Mouse (Mus musculus) kidney, embryonic 14.5 days (tissue): Measurements from ENCODE around the gene Itch. TPM values are rescaled to one million over a fixed set of nuclear protein-coding genes. Genes with fewer than 3 reads are reported as not detected.
"Not testable (repeated sequence)": the region's sequence is repeated elsewhere in the genome, so short reads cannot be mapped to it uniquely, and the experiment has no call there.

Experiments
- ATAC-seq: fragments of 200-750 bp; cut with Nextera tagmentation; 2 replicates; pipeline ENCODE4 v1.8.0; 2017; ENCODE audit warnings: moderate number of reproducible peaks, mild to moderate bottlenecking, moderate TSS enrichment, moderate library complexity; ENCODE audit not compliant: low FRiP score, low TSS enrichment
- H3K27ac ChIP-seq: fragments of 300-500 bp; sonication (generic); 2 replicates; pipeline ENCODE4 v1.5.1; 2014; ENCODE audit warnings: low read depth, mild to moderate bottlenecking, low read length, moderate library complexity, mixed read lengths
- H3K27me3 ChIP-seq: fragments of 300-500 bp; sonication (generic); 2 replicates; pipeline ENCODE4 v1.6.1; 2014; ENCODE audit warnings: mild to moderate bottlenecking, low read length; ENCODE audit not compliant: control insufficient read depth, insufficient read depth
- H3K36me3 ChIP-seq: fragments of 300-500 bp; sonication (generic); 2 replicates; pipeline ENCODE4 v1.6.1; 2014; ENCODE audit warnings: low read length, mixed read lengths; ENCODE audit not compliant: control insufficient read depth, insufficient read depth
- H3K4me1 ChIP-seq: fragments of 300-500 bp; sonication (generic); 2 replicates; pipeline ENCODE4 v1.6.1; 2014; ENCODE audit warnings: low read length, mixed read lengths; ENCODE audit not compliant: control insufficient read depth, insufficient read depth
- H3K4me2 ChIP-seq: fragments of 300-500 bp; sonication (generic); replicated peaks from 2 replicates; pipeline ENCODE4 v1.6.1; 2014; ENCODE audit warnings: low read depth, mild to moderate bottlenecking, low read length
- H3K4me3 ChIP-seq: fragments of 300-500 bp; sonication (generic); 2 replicates; pipeline ENCODE4 v1.5.1; 2014; ENCODE audit warnings: mild to moderate bottlenecking, low read length
- H3K9ac ChIP-seq: fragments of 300-500 bp; sonication (generic); 2 replicates; pipeline ENCODE4 v1.6.1; 2014; ENCODE audit warnings: low read depth, mild to moderate bottlenecking, low read length, moderate library complexity
- H3K9me3 ChIP-seq: fragments of 300-500 bp; sonication (generic); 2 replicates; pipeline ENCODE4 v1.6.1; 2016; ENCODE audit warnings: low read length; ENCODE audit not compliant: control insufficient read depth
- WGBS: fragments of 180-500 bp; shearing (Covaris S2); extraction: QIAGEN DNeasy Blood & Tissue Kit; methylation state at CpG from one replicate; pipeline ENCODE4 v1.1.7; 2014; 5-methylcytosine and 5-hydroxymethylcytosine counted together
- polyA plus RNA-seq: library from polyadenylated mRNA; unstranded; fragments of >200 nt; fragmentation: Nextera tagmentation; extraction: Ambion mirVana; gene quantifications from 2 replicates; pipeline ENCODE4 v1.2.1, GENCODE M21; 2014

Gene Itch
- polyA plus RNA-seq, 1 experiment from 2014 or later = 63.6 TPM

- Histone ChIP-seq H3K36me3 (no peaks in the 10 kb centered on the region), H3K4me1 (no peaks in the 10 kb centered on the region), H3K4me3 (no peak overlapping the region), H3K27ac (no peak overlapping the region), H3K4me2 (no peak overlapping the region), H3K9ac (no peak overlapping the region), H3K9me3 (no peaks in the 10 kb centered on the region), H3K27me3 (no peaks in the 10 kb centered on the region)
- WGBS = 64% methylated on average over 7 of the region's 7 CpGs
- ATAC-seq = no peak
Measured at GRCm38 (mm10) chr2:155099421-155099820, 33.9 kb upstream of the Itch start.

GRCm38 (mm10) chr2:155099994-155100795 is 33.1 kb upstream of the Itch start:
- Histone ChIP-seq H3K4me1 (no peaks in the 10 kb centered on the region), H3K9me3 (no peaks in the 10 kb centered on the region), H3K27ac (no peak overlapping the region), H3K9ac (no peak overlapping the region), H3K4me2 (no peak overlapping the region), H3K36me3 (no peaks in the 10 kb centered on the region), H3K4me3 (no peak overlapping the region), H3K27me3 (no peaks in the 10 kb centered on the region)
- no peak for ATAC-seq
- 70% methylated on average over 14 of the region's 14 CpGs for WGBS

- no peak overlapping the region for H3K4me3 ChIP-seq
- H3K9ac ChIP-seq = no peak overlapping the region
- 52% methylated on average over 3 of the region's 3 CpGs for WGBS
- no peaks in the 10 kb centered on the region for H3K9me3 ChIP-seq
- H3K4me2 ChIP-seq = no peak overlapping the region
- H3K27me3 ChIP-seq = no peaks in the 10 kb centered on the region
- no peaks in the 10 kb centered on the region for H3K36me3 ChIP-seq
- H3K4me1 ChIP-seq = no peaks in the 10 kb centered on the region
- H3K27ac ChIP-seq = no peak overlapping the region
- no peak for ATAC-seq
Measured at GRCm38 (mm10) chr2:155100796-155101259, 32.5 kb upstream of the Itch start.

GRCm38 (mm10) chr2:155101761-155102181 is 31.5 kb upstream of the Itch start:
- WGBS = 50% methylated on average over 6 of the region's 6 CpGs
- Histone ChIP-seq H3K36me3 (no peaks in the 10 kb centered on the region), H3K4me3 (no peak overlapping the region), H3K9me3 (no peaks in the 10 kb centered on the region), H3K4me2 (no peak overlapping the region), H3K9ac (no peak overlapping the region), H3K27ac (no peak overlapping the region), H3K4me1 (no peaks in the 10 kb centered on the region), H3K27me3 (no peaks in the 10 kb centered on the region)
- ATAC-seq = no peak

GRCm38 (mm10) chr2:155103607-155104006 is 29.7 kb upstream of the Itch start:
- Histone ChIP-seq H3K4me1 (no peaks in the 10 kb centered on the region), H3K36me3 (no peaks in the 10 kb centered on the region), H3K4me3 (no peak overlapping the region), H3K9ac (no peak overlapping the region), H3K4me2 (no peak overlapping the region), H3K27ac (no peak overlapping the region), H3K9me3 (no peaks in the 10 kb centered on the region), H3K27me3 (no peaks in the 10 kb centered on the region)
- WGBS = 83% methylated on average over 6 of the region's 6 CpGs
- ATAC-seq = no peak

- H3K27me3 ChIP-seq = not testable (repeated sequence)
Measured at GRCm38 (mm10) chr2:155107276-155107675, 26.0 kb upstream of the Itch start.

GRCm38 (mm10) chr2:155115216-155115830 is 18.0 kb upstream of the Itch start:
- Histone ChIP-seq H3K4me3 (no peak overlapping the region), H3K4me2 (no peak overlapping the region), H3K9me3 (peaks cover 5% of the 10 kb centered on the region; the same call in 1 of the 2 replicates), H3K9ac (no peak overlapping the region), H3K27ac (no peak overlapping the region), H3K36me3 (no peaks in the 10 kb centered on the region), H3K4me1 (no peaks in the 10 kb centered on the region), H3K27me3 (no peaks in the 10 kb centered on the region)
- ATAC-seq = no peak
- 67% methylated on average over 7 of the region's 7 CpGs for WGBS

More at GRCm38 (mm10) chr2:155107276-155107675, 26.0 kb upstream of the Itch start:
- H3K9me3 ChIP-seq, H3K4me1 ChIP-seq, H3K36me3 ChIP-seq, H3K9ac ChIP-seq, H3K4me2 ChIP-seq, H3K27ac ChIP-seq, H3K4me3 ChIP-seq, ATAC-seq: not testable (repeated sequence)
- 87% methylated on average over 9 of the region's 9 CpGs for WGBS

- Histone ChIP-seq H3K36me3 (peaks cover 14% of the 10 kb centered on the region), H3K4me2 (peak overlapping the region; percentile 60), H3K9ac (peak overlapping the region; percentile 98), H3K9me3 (no peaks in the 10 kb centered on the region), H3K4me1 (peaks cover 13% of the 10 kb centered on the region), H3K27me3 (no peaks in the 10 kb centered on the region), H3K4me3 (peak overlapping the region; percentile 97), H3K27ac (peak overlapping the region; percentile 83; the same call in 1 of the 2 replicates)
- peak; percentile 51 for ATAC-seq
- under 1% methylated on average over 18 of the region's 18 CpGs for WGBS
Measured at GRCm38 (mm10) chr2:155133977-155134860, 910 bp downstream of the Itch start.
